Mouse (Mus musculus) thymus, adult 2 months (tissue): ENCODE results near the gene Uts2. TPM values are rescaled to one million over a fixed set of nuclear protein-coding genes. Genes with fewer than 3 reads are reported as not detected.

Source experiments
- DNase-seq: peaks from one replicate; pipeline ENCODE4 v3.0.0; 2021
- H3K27ac ChIP-seq: fragments of 200-500 bp; 2 replicates; pipeline ENCODE4 v1.5.1; 2012; ENCODE audit warnings: low read length, control low read depth; ENCODE audit not compliant: control insufficient read depth, insufficient read depth
- H3K27me3 ChIP-seq: fragments of 200-500 bp; 2 replicates; pipeline ENCODE4 v1.6.1; 2012; ENCODE audit warnings: mild to moderate bottlenecking, low read length, moderate library complexity, mixed read lengths; ENCODE audit not compliant: control insufficient read depth, insufficient read depth
- H3K36me3 ChIP-seq: fragments of 200-500 bp; 2 replicates; pipeline ENCODE4 v1.6.1; 2012; ENCODE audit warnings: mild to moderate bottlenecking, low read length, moderate library complexity; ENCODE audit not compliant: control insufficient read depth, insufficient read depth
- H3K4me1 ChIP-seq: fragments of 200-500 bp; replicated peaks from 2 replicates; pipeline ENCODE4 v1.6.1; 2012; ENCODE audit warnings: low read length; ENCODE audit not compliant: control insufficient read depth, insufficient read depth
- H3K4me3 ChIP-seq: fragments of 200-500 bp; 2 replicates; pipeline ENCODE4 v1.5.1; 2012; ENCODE audit warnings: mild to moderate bottlenecking, low read length, control low read depth, moderate library complexity; ENCODE audit not compliant: control insufficient read depth, insufficient read depth
- CTCF ChIP-seq: fragments of 200-500 bp; IDR thresholded peaks from 2 replicates; pipeline ENCODE4 v1.5.1; 2012; ENCODE audit warnings: mild to moderate bottlenecking, control low read depth, low read length, moderate library complexity, borderline replicate concordance; ENCODE audit not compliant: control insufficient read depth, poor library complexity, insufficient read depth; ENCODE audit errors: extremely low read depth
- POLR2A ChIP-seq: fragments of 200-500 bp; IDR thresholded peaks from 2 replicates; pipeline ENCODE4 v1.6.1; 2012; ENCODE audit warnings: mild to moderate bottlenecking, low read length, control low read depth, moderate library complexity; ENCODE audit not compliant: control insufficient read depth, poor library complexity, insufficient read depth; ENCODE audit errors: extremely low read depth
- WGBS: fragments of 180-500 bp; shearing (Covaris S2); methylation state at CpG from one replicate; pipeline ENCODE4 v1.1.7; 2018; 5-methylcytosine and 5-hydroxymethylcytosine counted together
- polyA plus RNA-seq: library from polyadenylated mRNA; depleted of rRNA; stranded (reverse); fragments of >200 nt; gene quantifications from 2 replicates; pipeline ENCODE4 v1.2.3, GENCODE M21; 2012

Gene Uts2
- polyA plus RNA-seq, 1 experiment = 0.32 TPM

GRCm38 (mm10) chr4:150963711-150964110, 33.2 kb upstream of the Uts2 start:
- WGBS = 72% methylated on average over 2 of the region's 2 CpGs
- H3K4me3 ChIP-seq = no peak overlapping the region
- no peak overlapping the region for H3K27ac ChIP-seq
- H3K27me3 ChIP-seq = no peaks in the 10 kb centered on the region
- DNase-seq = no peak
- H3K36me3 ChIP-seq = no peaks in the 10 kb centered on the region
- H3K4me1 ChIP-seq = peaks cover 4% of the 10 kb centered on the region
- TF ChIP-seq CTCF (no peak), POLR2A (no peak)

GRCm38 (mm10) chr4:150964635-150965554, 32.0 kb upstream of the Uts2 start:
- Histone ChIP-seq H3K36me3 (no peaks in the 10 kb centered on the region), H3K27me3 (no peaks in the 10 kb centered on the region), H3K4me3 (peak overlapping the region; percentile 20; the same call in 1 of the 2 replicates), H3K4me1 (peaks cover 4% of the 10 kb centered on the region), H3K27ac (no peak overlapping the region)
- 7% methylated on average over 25 of the region's 25 CpGs for WGBS
- peak; percentile 92 for DNase-seq
- TF ChIP-seq POLR2A = no peak
- TF ChIP-seq CTCF = peak; percentile 83

- WGBS = 76% methylated on average over 11 of the region's 11 CpGs
- no peak overlapping the region for H3K4me3 ChIP-seq
- peaks cover 4% of the 10 kb centered on the region for H3K4me1 ChIP-seq
- H3K27me3 ChIP-seq = no peaks in the 10 kb centered on the region
- no peak overlapping the region for H3K27ac ChIP-seq
- 0 out of 2 replicates have a peak, but pooled peaks have one; percentile 13 for TF ChIP-seq CTCF
- no peak for TF ChIP-seq POLR2A
- H3K36me3 ChIP-seq = no peaks in the 10 kb centered on the region
- DNase-seq = no peak
These were observed 31.3 kb upstream of the Uts2 start for GRCm38 (mm10) chr4:150965555-150965951.

- TF ChIP-seq POLR2A (no peak), CTCF (no peak)
- no peak overlapping the region for H3K27ac ChIP-seq
- H3K4me1 ChIP-seq = peaks cover 4% of the 10 kb centered on the region
- peak; percentile 60 for DNase-seq
- no peak overlapping the region for H3K4me3 ChIP-seq
- no peaks in the 10 kb centered on the region for H3K36me3 ChIP-seq
- no peaks in the 10 kb centered on the region for H3K27me3 ChIP-seq
- WGBS = 17% methylated on average over 7 of the region's 7 CpGs
These were observed 30.3 kb upstream of the Uts2 start for GRCm38 (mm10) chr4:150966556-150966955.

DNA sequence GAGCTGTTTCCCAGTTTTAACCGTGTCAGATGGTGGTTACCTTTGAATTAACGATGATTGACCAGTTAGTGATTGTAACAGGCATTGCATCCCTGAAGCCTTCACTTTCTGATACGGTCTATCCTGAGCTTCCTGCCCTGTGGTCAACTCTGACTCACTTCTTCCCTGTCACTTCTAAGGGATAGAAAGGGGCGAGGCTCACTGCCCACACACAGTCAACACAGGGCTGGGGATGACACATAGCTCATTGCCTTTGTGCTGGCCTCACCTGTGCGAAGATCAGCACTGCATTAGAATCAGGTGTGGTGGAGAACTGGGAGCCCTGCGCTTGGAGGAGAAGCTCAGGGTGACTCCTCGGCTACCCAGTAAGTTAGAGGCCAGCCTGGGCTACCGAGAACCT, 27.9 kb upstream of the Uts2 start:
- DNase-seq = no peak
- TF ChIP-seq POLR2A = no peak
- TF ChIP-seq CTCF = no peak
- Histone ChIP-seq H3K4me3 (no peak overlapping the region), H3K27me3 (no peaks in the 10 kb centered on the region), H3K36me3 (no peaks in the 10 kb centered on the region), H3K27ac (no peak overlapping the region), H3K4me1 (peaks cover 4% of the 10 kb centered on the region)
- 91% methylated on average over 8 of the region's 8 CpGs for WGBS

- Histone ChIP-seq H3K4me3 (no peak overlapping the region), H3K36me3 (no peaks in the 10 kb centered on the region), H3K27me3 (no peaks in the 10 kb centered on the region), H3K27ac (no peak overlapping the region), H3K4me1 (no peaks in the 10 kb centered on the region)
- DNase-seq = no peak
- WGBS = 91% methylated on average over 8 of the region's 8 CpGs
- TF ChIP-seq CTCF (no peak), POLR2A (no peak)
These were observed 23.6 kb upstream of the Uts2 start for GRCm38 (mm10) chr4:150973264-150973663.

GRCm38 (mm10) chr4:150975145-150975544, 21.8 kb upstream of the Uts2 start:
- H3K27ac ChIP-seq = no peak overlapping the region
- no peaks in the 10 kb centered on the region for H3K4me1 ChIP-seq
- no peak for TF ChIP-seq CTCF
- TF ChIP-seq POLR2A = no peak
- no peaks in the 10 kb centered on the region for H3K36me3 ChIP-seq
- no peak overlapping the region for H3K4me3 ChIP-seq
- no peaks in the 10 kb centered on the region for H3K27me3 ChIP-seq
- no peak for DNase-seq
- WGBS = 63% methylated on average over 1 of the region's 1 CpGs
